Mouse (Mus musculus) CH12.LX (cell line): ENCODE data around the gene Il4i1. TPM values are rescaled to one million over a fixed set of nuclear protein-coding genes. Genes with fewer than 3 reads are reported as not detected.
A peak's percentile ranks its signal among the peaks of the same experiment; 100 is the strongest.

Experiments
- DNase-seq: peaks from one replicate; pipeline ENCODE4 v3.0.0-alpha.2; 2013; ENCODE audit errors: extremely low read depth
- H3K27ac ChIP-seq: 2 replicates; pipeline ENCODE4 v1.5.1; 2012; ENCODE audit warnings: low read depth, mild to moderate bottlenecking, control low read depth, moderate library complexity; ENCODE audit not compliant: insufficient read depth
- H3K27me3 ChIP-seq: replicated peaks from 2 replicates; pipeline ENCODE3; 2012; ENCODE audit warnings: inconsistent platforms
- H3K36me3 ChIP-seq, 2 experiments: replicated peaks in 1 of 2; 2 replicates each; pipeline versions ENCODE3 to v1.6.1; 2012; ENCODE audit warnings: inconsistent platforms in 1 of 2, low read length in 1 of 2, mild to moderate bottlenecking in 1 of 2, mixed read lengths in 1 of 2, moderate library complexity in 1 of 2; ENCODE audit not compliant: control insufficient read depth in 1 of 2, insufficient read depth in 1 of 2
- H3K4me1 ChIP-seq, 2 experiments: 2 replicates each; pipeline ENCODE4 v1.6.1; 2012; ENCODE audit warnings: inconsistent platforms in 1 of 2, moderate library complexity in 1 of 2; ENCODE audit not compliant: insufficient read depth in 2 of 2, control insufficient read depth in 1 of 2
- H3K4me2 ChIP-seq: 2 replicates; pipeline ENCODE4 v1.6.1; 2012; ENCODE audit warnings: low read depth, mild to moderate bottlenecking, control low read depth; ENCODE audit not compliant: poor library complexity, insufficient read depth, severe bottlenecking
- H3K4me3 ChIP-seq, 3 experiments: fragments of 150-350 bp in 1 of 3; sonication (generic) in 1 of 3; replicated peaks in 1 of 3; 2 replicates each; pipeline versions ENCODE3 to v1.5.1; 2011 to 2012; ENCODE audit warnings: low read depth in 2 of 3, low read length in 2 of 3, mild to moderate bottlenecking in 2 of 3, moderate library complexity in 2 of 3, control low read depth in 1 of 3, improper control_type of control experiment in 1 of 3, inconsistent platforms in 1 of 3, mixed read lengths in 1 of 3; ENCODE audit not compliant: poor library complexity in 1 of 3
- H3K79me2 ChIP-seq: replicated peaks from 2 replicates; pipeline ENCODE4 v1.6.1; 2012; ENCODE audit warnings: mild to moderate bottlenecking, moderate library complexity; ENCODE audit not compliant: control insufficient read depth, poor library complexity, insufficient read depth, severe bottlenecking; ENCODE audit errors: extremely low read depth
- H3K9ac ChIP-seq: 2 replicates; pipeline ENCODE4 v1.6.1; 2012; ENCODE audit warnings: low read depth, mild to moderate bottlenecking, control low read depth, moderate library complexity; ENCODE audit not compliant: insufficient read depth
- H3K9me3 ChIP-seq: replicated peaks from 2 replicates; pipeline ENCODE3; 2012; ENCODE audit warnings: low read length, inconsistent platforms, mixed read lengths
- BHLHE40 ChIP-seq: IDR thresholded peaks from 2 replicates; pipeline ENCODE4 v1.6.1; 2011; ENCODE audit warnings: mild to moderate bottlenecking, low read depth, low read length, improper control_type of control experiment
- CHD1 ChIP-seq: IDR thresholded peaks from 2 replicates; pipeline ENCODE4 v1.6.1; 2012; ENCODE audit warnings: low read depth, low read length, improper control_type of control experiment, inconsistent platforms
- E2F4 ChIP-seq: IDR thresholded peaks from 2 replicates; pipeline ENCODE4 v1.6.1; 2011; ENCODE audit warnings: low read depth, low read length, improper control_type of control experiment; ENCODE audit not compliant: insufficient replicate concordance
- ELF1 ChIP-seq: IDR thresholded peaks from 2 replicates; pipeline ENCODE4 v1.6.1; 2014; ENCODE audit warnings: low read depth, mild to moderate bottlenecking, inconsistent platforms, low read length, improper control_type of control experiment
- EP300 ChIP-seq: IDR thresholded peaks from 2 replicates; pipeline ENCODE4 v1.6.1; 2011; ENCODE audit warnings: low read length, improper control_type of control experiment
- ETS1 ChIP-seq: conservative IDR thresholded peaks from 2 replicates; pipeline ENCODE4 v1.6.1; 2012; ENCODE audit warnings: low read depth, mild to moderate bottlenecking, inconsistent platforms, low read length, improper control_type of control experiment, moderate library complexity
- GABPA ChIP-seq: IDR thresholded peaks from 2 replicates; pipeline ENCODE4 v1.6.1; 2012; ENCODE audit warnings: low read depth, low read length, improper control_type of control experiment, inconsistent platforms; ENCODE audit not compliant: insufficient replicate concordance
- HCFC1 ChIP-seq: IDR thresholded peaks from 2 replicates; pipeline ENCODE4 v1.6.1; 2012; ENCODE audit warnings: low read depth, mild to moderate bottlenecking, inconsistent platforms, low read length, improper control_type of control experiment
- JUN ChIP-seq: IDR thresholded peaks from 2 replicates; pipeline ENCODE4 v1.6.1; 2011; ENCODE audit warnings: low read depth, mild to moderate bottlenecking, low read length, improper control_type of control experiment, moderate library complexity; ENCODE audit not compliant: insufficient read depth
- JUND ChIP-seq: conservative IDR thresholded peaks from 2 replicates; pipeline ENCODE4 v1.6.1; 2011; ENCODE audit warnings: low read depth, low read length, improper control_type of control experiment
- KAT2A ChIP-seq: IDR thresholded peaks from 2 replicates; pipeline ENCODE4 v1.6.1; 2012; ENCODE audit warnings: low read length, improper control_type of control experiment, inconsistent platforms; ENCODE audit not compliant: insufficient replicate concordance
- MAFK ChIP-seq: IDR thresholded peaks from 2 replicates; pipeline ENCODE4 v1.6.1; 2011; ENCODE audit warnings: low read length, improper control_type of control experiment; ENCODE audit not compliant: insufficient replicate concordance
- MAX ChIP-seq: IDR thresholded peaks from 2 replicates; pipeline ENCODE4 v1.6.1; 2011; ENCODE audit warnings: low read length, improper control_type of control experiment
- MAZ ChIP-seq: IDR thresholded peaks from 2 replicates; pipeline ENCODE4 v1.6.1; 2012; ENCODE audit warnings: low read depth, mild to moderate bottlenecking, inconsistent platforms, low read length, improper control_type of control experiment, moderate library complexity
- MEF2A ChIP-seq: IDR thresholded peaks from 2 replicates; pipeline ENCODE4 v1.6.1; 2014; ENCODE audit warnings: low read depth, mild to moderate bottlenecking, inconsistent platforms, low read length, improper control_type of control experiment, borderline replicate concordance
- MXI1 ChIP-seq: IDR thresholded peaks from 2 replicates; pipeline ENCODE4 v1.6.1; 2011; ENCODE audit warnings: mild to moderate bottlenecking, low read depth, low read length, improper control_type of control experiment
- MYC ChIP-seq: IDR thresholded peaks from 2 replicates; pipeline ENCODE4 v1.6.1; 2011; ENCODE audit warnings: low read depth, mild to moderate bottlenecking, improper control_type of control experiment, low read length
- NELFE ChIP-seq: IDR thresholded peaks from 2 replicates; pipeline ENCODE4 v1.6.1; 2011; ENCODE audit warnings: low read depth, low read length, improper control_type of control experiment
- NRF1 ChIP-seq: IDR thresholded peaks from 2 replicates; pipeline ENCODE4 v1.6.1; 2014; ENCODE audit warnings: low read depth, mild to moderate bottlenecking, inconsistent platforms, low read length, improper control_type of control experiment, moderate library complexity
- PAX5 ChIP-seq: IDR thresholded peaks from 2 replicates; pipeline ENCODE4 v1.6.1; 2012; ENCODE audit warnings: low read length, inconsistent platforms, mixed read lengths
- POLR2A ChIP-seq: IDR thresholded peaks from 2 replicates; pipeline ENCODE4 v1.6.1; 2011; ENCODE audit warnings: low read depth, mild to moderate bottlenecking, improper control_type of control experiment, low read length
- POLR2AphosphoS2 ChIP-seq: IDR thresholded peaks from 2 replicates; pipeline ENCODE4 v1.6.1; 2011; ENCODE audit warnings: low read depth, low read length, improper control_type of control experiment
- RAD21 ChIP-seq: IDR thresholded peaks from 2 replicates; pipeline ENCODE4 v1.6.1; 2011; ENCODE audit warnings: low read depth, mild to moderate bottlenecking, low read length, improper control_type of control experiment, moderate library complexity
- RCOR1 ChIP-seq: conservative IDR thresholded peaks from 2 replicates; pipeline ENCODE4 v1.6.1; 2012; ENCODE audit warnings: low read depth, mild to moderate bottlenecking, inconsistent platforms, low read length, improper control_type of control experiment
- SIN3A ChIP-seq: IDR thresholded peaks from 2 replicates; pipeline ENCODE4 v1.6.1; 2012; ENCODE audit warnings: low read length, improper control_type of control experiment, inconsistent platforms
- TBP ChIP-seq: conservative IDR thresholded peaks from 2 replicates; pipeline ENCODE4 v1.6.1; 2011; ENCODE audit warnings: low read depth, low read length, improper control_type of control experiment
- TCF12 ChIP-seq: IDR thresholded peaks from 2 replicates; pipeline ENCODE4 v1.6.1; 2014; ENCODE audit warnings: low read depth, mild to moderate bottlenecking, inconsistent platforms, low read length, improper control_type of control experiment
- UBTF ChIP-seq: IDR thresholded peaks from 2 replicates; pipeline ENCODE4 v1.6.1; 2012; ENCODE audit warnings: low read depth, mild to moderate bottlenecking, inconsistent platforms, low read length, improper control_type of control experiment, moderate library complexity
- USF1 ChIP-seq: IDR thresholded peaks from 2 replicates; pipeline ENCODE4 v1.6.1; 2014; ENCODE audit warnings: low read depth, mild to moderate bottlenecking, inconsistent platforms, low read length, improper control_type of control experiment
- USF2 ChIP-seq: conservative IDR thresholded peaks from 2 replicates; pipeline ENCODE4 v1.6.1; 2011; ENCODE audit warnings: low read depth, low read length, improper control_type of control experiment
- ZKSCAN1 ChIP-seq: IDR thresholded peaks from 2 replicates; pipeline ENCODE4 v1.6.1; 2012; ENCODE audit warnings: low read depth, inconsistent platforms, low read length, improper control_type of control experiment, borderline replicate concordance
- ZMIZ1 ChIP-seq: IDR thresholded peaks from 2 replicates; pipeline ENCODE4 v1.6.1; 2012; ENCODE audit warnings: low read depth, mild to moderate bottlenecking, inconsistent platforms, low read length, improper control_type of control experiment
- ZNF384 ChIP-seq: IDR thresholded peaks from 2 replicates; pipeline ENCODE4 v1.6.1; 2012; ENCODE audit warnings: low read depth, low read length, improper control_type of control experiment, inconsistent platforms
- dilution Hi-C: fragments of 300-500 bp; cut with MboI; formaldehyde crosslinking; loops from 2 replicates; pipeline ENCODE4 v1.14.3; 2020; ENCODE audit warnings: low sequenced_read_pairs; ENCODE audit not compliant: extremely low pct_unique_long_range_greater_than_20kb, extremely low pct_ligation_motif_present
- in situ Hi-C: fragments of 300-500 bp; cut with MboI; formaldehyde crosslinking; loops from 3 replicates; pipeline ENCODE4 v1.14.3; 2019; ENCODE audit warnings: low sequenced_read_pairs, low pct_ligation_motif_present, low pct_unique_long_range_greater_than_20kb, mixed read lengths
- polyA plus RNA-seq: library from polyadenylated mRNA; unstranded; fragments of >175 nt; gene quantifications from 2 replicates; pipeline ENCODE4 v1.2.1, GENCODE M21; 2012; ENCODE audit warnings: low read depth; ENCODE audit not compliant: insufficient read length
- total RNA-seq, 2 experiments: library from RNA; depleted of rRNA; stranded (reverse); fragments of 300-350 nt in 1 of 2; fragments of >200 nt in 1 of 2; gene quantifications; 2 replicates each; pipeline ENCODE4 v1.2.3; 2012 to 2014

Gene Il4i1
- total and polyA plus RNA-seq, 3 experiments: 17.6 to 57.5 (median 49.2) TPM

DNA sequence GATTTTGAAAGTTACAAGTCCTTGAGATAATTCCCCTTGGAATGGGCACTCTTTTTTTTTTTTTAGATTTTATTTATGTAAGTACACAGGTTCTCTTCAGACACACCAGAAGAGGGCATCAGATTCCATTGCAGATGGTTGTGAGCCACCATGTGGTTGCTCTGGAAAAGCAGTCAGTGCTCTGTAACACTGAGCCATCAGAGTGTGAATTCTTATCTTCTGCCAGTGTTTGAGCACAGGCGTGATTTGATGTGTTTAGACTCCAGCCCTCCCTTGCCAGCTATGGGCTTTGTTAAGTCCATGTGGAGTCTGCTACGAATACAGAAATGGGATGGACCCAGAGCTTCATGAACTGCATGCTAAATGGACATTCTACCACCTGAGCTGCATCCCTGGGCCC lies 2.0 kb downstream of the Il4i1 start (continued):
- TF ChIP-seq GABPA (no peak), USF1 (no peak), MXI1 (peak; percentile 32; the same call in 1 of the 2 replicates), PAX5 (no peak), USF2 (no peak), TCF12 (peak; percentile 13; the same call in 1 of the 2 replicates), HCFC1 (no peak; the same call in 1 of the 2 replicates), NRF1 (no peak), ETS1 (no peak), JUND (no peak), MEF2A (0 out of 2 replicates have a peak, but pooled peaks have one; percentile 33), ZKSCAN1 (no peak), MAZ (no peak), SIN3A (0 out of 2 replicates have a peak, but pooled peaks have one; percentile 68), POLR2A (no peak), TBP (no peak), RCOR1 (no peak), CHD1 (no peak), ZMIZ1 (no peak), BHLHE40 (no peak), MAX (peak; percentile 68)

DNA sequence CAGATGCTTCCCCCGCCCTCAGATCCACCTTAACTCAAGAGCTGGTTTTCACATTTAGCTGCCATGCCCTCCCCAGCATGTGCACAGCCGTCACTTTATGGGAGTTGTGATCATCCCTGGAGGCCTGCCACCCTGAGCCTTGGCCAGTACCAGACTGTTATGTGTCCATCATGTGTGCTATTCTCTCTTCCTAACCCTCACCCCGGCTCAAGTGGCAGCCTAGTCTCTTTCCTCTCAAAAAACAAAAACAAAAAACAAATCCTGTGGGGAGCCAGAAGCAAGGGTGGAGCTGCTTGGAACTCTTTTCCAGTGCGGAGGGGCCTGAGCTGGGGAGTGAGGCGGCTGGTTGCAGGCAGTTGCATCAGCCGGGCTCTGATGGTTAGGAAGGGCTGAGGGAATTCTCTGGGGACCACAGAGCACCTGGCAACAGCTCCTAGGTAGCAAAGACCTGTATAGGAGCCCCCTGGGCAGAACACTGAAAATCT lies 2.6 kb downstream of the Il4i1 start:
- Histone ChIP-seq H3K27me3 (no peaks in the 10 kb centered on the region), H3K9me3 (no peaks in the 10 kb centered on the region), H3K4me1 (peaks cover 25 to 51% of the 10 kb centered on the region in 2 experiments), H3K27ac (peak overlapping the region; percentile 92), H3K4me3 (peak overlapping the region; percentile 67 to 89 (median 77)), H3K79me2 (peaks cover 81% of the 10 kb centered on the region), H3K36me3 (peaks cover 14 to 56% of the 10 kb centered on the region in 2 experiments), H3K9ac (peak overlapping the region; percentile 93), H3K4me2 (peak overlapping the region; percentile 95)
- dilution Hi-C loops: no loop called here
- DNase-seq: peak; percentile 83
- in situ Hi-C loops: no loop called here
- TF ChIP-seq ZKSCAN1 (no peak), ELF1 (peak; percentile 31; the same call in 1 of the 2 replicates), USF1 (no peak), ZMIZ1 (peak; percentile 61; the same call in 1 of the 2 replicates), RCOR1 (no peak), MEF2A (peak; percentile 72; the same call in 1 of the 2 replicates), ZNF384 (no peak; the same call in 1 of the 2 replicates), USF2 (no peak), E2F4 (no peak), POLR2AphosphoS2 (no peak), BHLHE40 (peak; percentile 27; the same call in 1 of the 2 replicates), KAT2A (peak; percentile 93), JUN (no peak), SIN3A (no peak; the same call in 1 of the 2 replicates), MAFK (no peak), PAX5 (no peak), MAX (peak; percentile 34; the same call in 1 of the 2 replicates), MAZ (peak; percentile 92; the same call in 1 of the 2 replicates), MXI1 (peak; percentile 74), NELFE (no peak), GABPA (no peak), MYC (peak; percentile 79; the same call in 1 of the 2 replicates), HCFC1 (peak; percentile 59), JUND (no peak), NRF1 (peak; percentile 42; the same call in 1 of the 2 replicates), UBTF (peak; percentile 66; the same call in 1 of the 2 replicates), EP300 (peak; percentile 55; the same call in 1 of the 2 replicates), POLR2A (peak; percentile 51), RAD21 (no peak), TCF12 (peak; percentile 91)
